Mouse (Mus musculus) C2C12 (cell line): ENCODE measurements around the gene Ppm1l. TPM values are rescaled to one million over a fixed set of nuclear protein-coding genes. Genes with fewer than 3 reads are reported as not detected.

ENCODE experiments used
- H3K27me3 ChIP-seq: one replicate; pipeline ENCODE4 v1.6.1; 2011; ENCODE audit not compliant: control insufficient read depth, insufficient read depth, insufficient read length
- H3K36me3 ChIP-seq: one replicate; pipeline ENCODE4 v1.6.1; 2011; ENCODE audit not compliant: control insufficient read depth, insufficient read depth
- H3K4me3 ChIP-seq: one replicate; pipeline ENCODE4 v1.5.1; 2011; ENCODE audit warnings: mild to moderate bottlenecking, control low read depth; ENCODE audit not compliant: poor library complexity, insufficient read depth, severe bottlenecking
- H3K79me2 ChIP-seq: one replicate; pipeline ENCODE4 v1.6.1; 2011; ENCODE audit not compliant: control insufficient read depth, insufficient read depth
- H3K79me3 ChIP-seq: one replicate; pipeline ENCODE4 v1.6.1; 2011; ENCODE audit warnings: low read depth, control low read depth
- H3ac ChIP-seq: one replicate; pipeline ENCODE3; 2011; ENCODE audit warnings: low read depth; ENCODE audit not compliant: control insufficient read depth, insufficient read length
- CEBPB ChIP-seq: IDR thresholded peaks from one replicate; pipeline ENCODE4 v1.6.1; 2011; ENCODE audit warnings: low read depth, mild to moderate bottlenecking, control low read depth, moderate library complexity
- CTCF ChIP-seq: IDR thresholded peaks from one replicate; pipeline ENCODE4 v1.5.1; 2011; ENCODE audit not compliant: control insufficient read depth, insufficient read depth, insufficient read length
- FOSL1 ChIP-seq: IDR thresholded peaks from one replicate; pipeline ENCODE4 v1.8.0; 2011; ENCODE audit warnings: mild to moderate bottlenecking, low read length; ENCODE audit not compliant: poor library complexity, insufficient read depth, severe bottlenecking
- MAX ChIP-seq: IDR thresholded peaks from one replicate; pipeline ENCODE4 v1.6.1; 2011; ENCODE audit warnings: mild to moderate bottlenecking, control low read depth
- MYOD1 ChIP-seq: IDR thresholded peaks from one replicate; pipeline ENCODE4 v1.6.1; 2011; ENCODE audit warnings: low read depth; ENCODE audit not compliant: control insufficient read depth, insufficient read length
- MYOG ChIP-seq: IDR thresholded peaks from one replicate; pipeline ENCODE4 v1.6.1; 2011; ENCODE audit not compliant: control insufficient read depth, insufficient read length; ENCODE audit errors: extremely low read depth
- USF1 ChIP-seq: IDR thresholded peaks from one replicate; pipeline ENCODE4 v1.6.1; 2011; ENCODE audit warnings: low read depth, mild to moderate bottlenecking, control low read depth, moderate library complexity
- polyA plus RNA-seq: library from polyadenylated mRNA; unstranded; fragments of >200 nt; fragmentation: generic; extraction: Trizol; gene quantifications from one replicate; pipeline ENCODE4 v1.2.1, GENCODE M21; 2012; ENCODE audit warnings: missing spikeins

The Ppm1l gene
- polyA plus RNA-seq, 1 experiment = 3.7 TPM

- TF ChIP-seq USF1 = no peak
- no peak for TF ChIP-seq MYOG
- TF ChIP-seq MAX = no peak
- TF ChIP-seq CTCF = no peak
- TF ChIP-seq FOSL1 = no peak
- TF ChIP-seq CEBPB = no peak
- no peak for TF ChIP-seq MYOD1
- Histone ChIP-seq H3K27me3 (no peaks in the 10 kb centered on the region), H3ac (no peak overlapping the region), H3K79me2 (no peaks in the 10 kb centered on the region), H3K4me3 (no peak overlapping the region), H3K36me3 (no peaks in the 10 kb centered on the region), H3K79me3 (peaks cover 2% of the 10 kb centered on the region)
Observed at GRCm38 (mm10) chr3:69341514-69341913, 24.9 kb downstream of the Ppm1l start.

DNA sequence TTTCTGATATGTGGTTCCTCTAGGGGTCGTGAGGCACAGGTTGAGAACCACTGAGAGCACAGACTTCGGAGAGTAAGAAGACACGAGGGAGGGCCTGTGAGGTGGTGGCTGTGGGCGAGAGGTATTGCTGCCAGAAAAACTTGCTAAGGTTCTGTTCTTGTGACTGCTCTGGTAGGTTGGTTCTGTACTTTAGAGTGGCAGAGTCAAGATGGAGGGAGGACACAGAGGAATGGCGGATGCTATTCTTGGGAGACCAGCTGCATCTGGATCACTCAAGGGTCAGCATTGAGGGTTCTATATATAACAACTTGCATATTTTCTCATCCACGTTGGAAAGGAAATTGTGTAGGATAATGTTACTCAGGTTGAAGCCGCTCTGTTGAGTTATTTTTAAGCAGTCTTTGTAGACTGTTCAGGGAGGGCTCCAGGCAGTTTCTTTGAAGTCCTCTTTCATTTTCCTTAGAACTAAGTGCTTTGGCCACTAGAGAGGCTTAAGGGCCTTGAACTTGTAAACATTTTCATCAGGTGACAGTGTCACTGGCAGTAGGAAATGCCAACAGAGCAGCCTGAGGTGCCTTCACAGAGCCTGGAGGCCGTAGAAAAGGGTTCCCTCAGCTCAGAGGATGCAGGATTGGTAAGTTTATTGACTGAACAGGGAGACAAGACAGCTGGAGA lies 25.7 kb downstream of the Ppm1l start:
- TF ChIP-seq USF1 (no peak), MYOD1 (no peak)
- Histone ChIP-seq H3K36me3 (no peaks in the 10 kb centered on the region), H3K79me2 (no peaks in the 10 kb centered on the region), H3K79me3 (peaks cover 2% of the 10 kb centered on the region), H3ac (no peak overlapping the region), H3K4me3 (no peak overlapping the region), H3K27me3 (no peaks in the 10 kb centered on the region)

- TF ChIP-seq MYOD1 = no peak
- no peak for TF ChIP-seq USF1
- TF ChIP-seq FOSL1 = no peak
- TF ChIP-seq MYOG = no peak
- TF ChIP-seq MAX = no peak
- no peak for TF ChIP-seq CEBPB
- no peak for TF ChIP-seq CTCF
- H3K4me3 ChIP-seq = no peak overlapping the region
- H3K79me2 ChIP-seq = no peaks in the 10 kb centered on the region
- H3ac ChIP-seq = no peak overlapping the region
- H3K79me3 ChIP-seq = peaks cover 2% of the 10 kb centered on the region
- H3K36me3 ChIP-seq = no peaks in the 10 kb centered on the region
- H3K27me3 ChIP-seq = no peaks in the 10 kb centered on the region
Observed at GRCm38 (mm10) chr3:69343124-69343523, 26.5 kb downstream of the Ppm1l start.

DNA sequence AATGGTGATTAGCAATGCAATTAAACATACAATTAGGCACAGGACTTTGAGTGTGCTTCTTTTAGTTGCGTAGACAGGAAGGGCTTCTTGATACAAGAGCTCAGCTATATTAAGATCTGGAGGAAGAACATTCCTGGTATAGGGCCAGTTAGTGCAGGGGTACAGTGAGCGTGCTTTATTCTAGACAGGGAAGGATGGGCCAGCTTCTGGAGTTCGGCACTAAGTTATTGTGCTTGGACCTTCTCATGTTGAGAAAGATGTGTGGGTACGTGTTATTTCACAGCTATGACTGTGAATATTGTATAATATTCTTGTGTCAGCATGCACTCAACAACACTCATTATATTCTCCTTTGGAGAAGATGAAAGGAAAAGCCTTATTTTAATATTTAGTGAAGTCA lies 29.9 kb downstream of the Ppm1l start:
- H3K79me3 ChIP-seq = peaks cover 5% of the 10 kb centered on the region
- H3K79me2 ChIP-seq = no peaks in the 10 kb centered on the region
- no peaks in the 10 kb centered on the region for H3K36me3 ChIP-seq
- H3ac ChIP-seq = no peak overlapping the region
- no peaks in the 10 kb centered on the region for H3K27me3 ChIP-seq
- no peak for TF ChIP-seq MYOD1
- TF ChIP-seq MYOG = no peak
- TF ChIP-seq FOSL1 = no peak
- no peak for TF ChIP-seq CTCF
- no peak for TF ChIP-seq MAX
- no peak for TF ChIP-seq USF1
- no peak for TF ChIP-seq CEBPB
- H3K4me3 ChIP-seq = no peak overlapping the region

DNA sequence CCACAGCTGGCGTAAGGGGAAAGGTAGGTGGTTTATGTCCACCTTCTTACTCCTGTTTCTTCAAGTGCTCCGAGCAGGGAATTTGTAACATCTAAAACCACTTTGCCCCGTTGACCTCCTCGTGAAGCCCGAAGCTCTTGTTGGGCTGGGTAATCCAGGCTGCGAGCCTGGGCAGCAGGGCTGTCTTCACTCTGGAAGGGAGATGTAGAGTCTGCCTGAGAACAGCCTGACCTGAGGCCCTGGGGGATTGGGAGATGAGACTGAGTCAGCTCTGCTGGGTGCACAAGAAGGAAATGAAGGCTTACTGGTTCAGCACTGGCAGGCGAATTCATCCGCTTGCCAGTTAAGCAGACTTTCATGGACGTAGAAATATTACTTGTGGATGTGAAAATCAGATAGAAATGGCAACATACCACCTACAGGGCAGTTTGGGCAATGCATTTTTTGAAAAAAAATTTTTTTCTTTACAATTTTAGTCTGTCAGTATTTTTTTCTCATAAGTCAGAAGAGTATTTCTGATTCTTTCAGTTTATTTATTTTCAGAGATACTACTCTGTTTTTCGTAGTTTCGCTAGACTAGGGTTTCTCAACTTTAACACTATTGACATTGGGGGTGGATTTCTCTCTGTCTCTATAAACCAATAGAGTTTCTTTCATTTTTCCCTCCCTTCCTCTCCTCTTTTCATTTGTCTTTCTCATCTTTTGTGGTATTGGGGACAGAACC lies 31.7 kb downstream of the Ppm1l start:
- Histone ChIP-seq H3K36me3 (no peaks in the 10 kb centered on the region), H3K79me2 (no peaks in the 10 kb centered on the region), H3K79me3 (peaks cover 5% of the 10 kb centered on the region), H3K4me3 (no peak overlapping the region), H3ac (no peak overlapping the region), H3K27me3 (no peaks in the 10 kb centered on the region)
- TF ChIP-seq MYOG (no peak), MYOD1 (no peak), CEBPB (no peak)

GRCm38 (mm10) chr3:69348921-69349237 lies 32.2 kb downstream of the Ppm1l start:
- TF ChIP-seq MYOD1 (no peak), FOSL1 (no peak), CEBPB (no peak), CTCF (no peak), MYOG (no peak), USF1 (no peak), MAX (no peak)
- H3K79me2 ChIP-seq = no peaks in the 10 kb centered on the region
- H3K79me3 ChIP-seq = peaks cover 5% of the 10 kb centered on the region
- no peaks in the 10 kb centered on the region for H3K27me3 ChIP-seq
- H3K4me3 ChIP-seq = no peak overlapping the region
- no peak overlapping the region for H3ac ChIP-seq
- no peaks in the 10 kb centered on the region for H3K36me3 ChIP-seq
